Mouse (Mus musculus) CH12.LX (cell line): ENCODE data around the gene Bcl2a1c. TPM values are rescaled to one million over a fixed set of nuclear protein-coding genes. Genes with fewer than 3 reads are reported as not detected.

ENCODE experiments used
- DNase-seq: peaks from one replicate; pipeline ENCODE4 v3.0.0-alpha.2; 2013; ENCODE audit errors: extremely low read depth
- H3K27ac ChIP-seq: 2 replicates; pipeline ENCODE4 v1.5.1; 2012; ENCODE audit warnings: low read depth, mild to moderate bottlenecking, control low read depth, moderate library complexity; ENCODE audit not compliant: insufficient read depth
- H3K27me3 ChIP-seq: replicated peaks from 2 replicates; pipeline ENCODE3; 2012; ENCODE audit warnings: inconsistent platforms
- H3K36me3 ChIP-seq, 2 experiments: replicated peaks in 1 of 2; 2 replicates each; pipeline versions ENCODE3 to v1.6.1; 2012; ENCODE audit warnings: inconsistent platforms in 1 of 2, low read length in 1 of 2, mild to moderate bottlenecking in 1 of 2, mixed read lengths in 1 of 2, moderate library complexity in 1 of 2; ENCODE audit not compliant: control insufficient read depth in 1 of 2, insufficient read depth in 1 of 2
- H3K4me1 ChIP-seq, 2 experiments: 2 replicates each; pipeline ENCODE4 v1.6.1; 2012; ENCODE audit warnings: inconsistent platforms in 1 of 2, moderate library complexity in 1 of 2; ENCODE audit not compliant: insufficient read depth in 2 of 2, control insufficient read depth in 1 of 2
- H3K4me2 ChIP-seq: 2 replicates; pipeline ENCODE4 v1.6.1; 2012; ENCODE audit warnings: low read depth, mild to moderate bottlenecking, control low read depth; ENCODE audit not compliant: poor library complexity, insufficient read depth, severe bottlenecking
- H3K4me3 ChIP-seq, 3 experiments: fragments of 150-350 bp in 1 of 3; sonication (generic) in 1 of 3; replicated peaks in 1 of 3; 2 replicates each; pipeline versions ENCODE3 to v1.5.1; 2011 to 2012; ENCODE audit warnings: low read depth in 2 of 3, low read length in 2 of 3, mild to moderate bottlenecking in 2 of 3, moderate library complexity in 2 of 3, control low read depth in 1 of 3, improper control_type of control experiment in 1 of 3, inconsistent platforms in 1 of 3, mixed read lengths in 1 of 3; ENCODE audit not compliant: poor library complexity in 1 of 3
- H3K79me2 ChIP-seq: replicated peaks from 2 replicates; pipeline ENCODE4 v1.6.1; 2012; ENCODE audit warnings: mild to moderate bottlenecking, moderate library complexity; ENCODE audit not compliant: control insufficient read depth, poor library complexity, insufficient read depth, severe bottlenecking; ENCODE audit errors: extremely low read depth
- H3K9ac ChIP-seq: 2 replicates; pipeline ENCODE4 v1.6.1; 2012; ENCODE audit warnings: low read depth, mild to moderate bottlenecking, control low read depth, moderate library complexity; ENCODE audit not compliant: insufficient read depth
- H3K9me3 ChIP-seq: replicated peaks from 2 replicates; pipeline ENCODE3; 2012; ENCODE audit warnings: low read length, inconsistent platforms, mixed read lengths
- BHLHE40 ChIP-seq: IDR thresholded peaks from 2 replicates; pipeline ENCODE4 v1.6.1; 2011; ENCODE audit warnings: mild to moderate bottlenecking, low read depth, low read length, improper control_type of control experiment
- CHD1 ChIP-seq: IDR thresholded peaks from 2 replicates; pipeline ENCODE4 v1.6.1; 2012; ENCODE audit warnings: low read depth, low read length, improper control_type of control experiment, inconsistent platforms
- CHD2 ChIP-seq: IDR thresholded peaks from 2 replicates; pipeline ENCODE4 v1.6.1; 2011; ENCODE audit warnings: low read length, improper control_type of control experiment
- EP300 ChIP-seq: IDR thresholded peaks from 2 replicates; pipeline ENCODE4 v1.6.1; 2011; ENCODE audit warnings: low read length, improper control_type of control experiment
- ETS1 ChIP-seq: conservative IDR thresholded peaks from 2 replicates; pipeline ENCODE4 v1.6.1; 2012; ENCODE audit warnings: low read depth, mild to moderate bottlenecking, inconsistent platforms, low read length, improper control_type of control experiment, moderate library complexity
- GABPA ChIP-seq: IDR thresholded peaks from 2 replicates; pipeline ENCODE4 v1.6.1; 2012; ENCODE audit warnings: low read depth, low read length, improper control_type of control experiment, inconsistent platforms; ENCODE audit not compliant: insufficient replicate concordance
- JUND ChIP-seq: conservative IDR thresholded peaks from 2 replicates; pipeline ENCODE4 v1.6.1; 2011; ENCODE audit warnings: low read depth, low read length, improper control_type of control experiment
- MAX ChIP-seq: IDR thresholded peaks from 2 replicates; pipeline ENCODE4 v1.6.1; 2011; ENCODE audit warnings: low read length, improper control_type of control experiment
- MAZ ChIP-seq: IDR thresholded peaks from 2 replicates; pipeline ENCODE4 v1.6.1; 2012; ENCODE audit warnings: low read depth, mild to moderate bottlenecking, inconsistent platforms, low read length, improper control_type of control experiment, moderate library complexity
- MXI1 ChIP-seq: IDR thresholded peaks from 2 replicates; pipeline ENCODE4 v1.6.1; 2011; ENCODE audit warnings: mild to moderate bottlenecking, low read depth, low read length, improper control_type of control experiment
- NRF1 ChIP-seq: IDR thresholded peaks from 2 replicates; pipeline ENCODE4 v1.6.1; 2014; ENCODE audit warnings: low read depth, mild to moderate bottlenecking, inconsistent platforms, low read length, improper control_type of control experiment, moderate library complexity
- RAD21 ChIP-seq: IDR thresholded peaks from 2 replicates; pipeline ENCODE4 v1.6.1; 2011; ENCODE audit warnings: low read depth, mild to moderate bottlenecking, low read length, improper control_type of control experiment, moderate library complexity
- RCOR1 ChIP-seq: conservative IDR thresholded peaks from 2 replicates; pipeline ENCODE4 v1.6.1; 2012; ENCODE audit warnings: low read depth, mild to moderate bottlenecking, inconsistent platforms, low read length, improper control_type of control experiment
- TCF12 ChIP-seq: IDR thresholded peaks from 2 replicates; pipeline ENCODE4 v1.6.1; 2014; ENCODE audit warnings: low read depth, mild to moderate bottlenecking, inconsistent platforms, low read length, improper control_type of control experiment
- UBTF ChIP-seq: IDR thresholded peaks from 2 replicates; pipeline ENCODE4 v1.6.1; 2012; ENCODE audit warnings: low read depth, mild to moderate bottlenecking, inconsistent platforms, low read length, improper control_type of control experiment, moderate library complexity
- USF2 ChIP-seq: conservative IDR thresholded peaks from 2 replicates; pipeline ENCODE4 v1.6.1; 2011; ENCODE audit warnings: low read depth, low read length, improper control_type of control experiment
- ZMIZ1 ChIP-seq: IDR thresholded peaks from 2 replicates; pipeline ENCODE4 v1.6.1; 2012; ENCODE audit warnings: low read depth, mild to moderate bottlenecking, inconsistent platforms, low read length, improper control_type of control experiment
- ZNF384 ChIP-seq: IDR thresholded peaks from 2 replicates; pipeline ENCODE4 v1.6.1; 2012; ENCODE audit warnings: low read depth, low read length, improper control_type of control experiment, inconsistent platforms
- dilution Hi-C: fragments of 300-500 bp; cut with MboI; formaldehyde crosslinking; loops from 2 replicates; pipeline ENCODE4 v1.14.3; 2020; ENCODE audit warnings: low sequenced_read_pairs; ENCODE audit not compliant: extremely low pct_unique_long_range_greater_than_20kb, extremely low pct_ligation_motif_present
- in situ Hi-C: fragments of 300-500 bp; cut with MboI; formaldehyde crosslinking; loops from 3 replicates; pipeline ENCODE4 v1.14.3; 2019; ENCODE audit warnings: low sequenced_read_pairs, low pct_ligation_motif_present, low pct_unique_long_range_greater_than_20kb, mixed read lengths
- polyA plus RNA-seq: library from polyadenylated mRNA; unstranded; fragments of >175 nt; gene quantifications from 2 replicates; pipeline ENCODE4 v1.2.1, GENCODE M21; 2012; ENCODE audit warnings: low read depth; ENCODE audit not compliant: insufficient read length
- total RNA-seq, 2 experiments: library from RNA; depleted of rRNA; stranded (reverse); fragments of 300-350 nt in 1 of 2; fragments of >200 nt in 1 of 2; gene quantifications; 2 replicates each; pipeline ENCODE4 v1.2.3; 2012 to 2014

Gene Bcl2a1c
- total and polyA plus RNA-seq, 3 experiments: 1.4 to 8.2 TPM; not detected in 1

- Histone ChIP-seq H3K36me3 (peaks cover 60 to 86% of the 10 kb centered on the region in 2 experiments), H3K27ac (no peak overlapping the region), H3K4me2 (no peak overlapping the region), H3K79me2 (no peaks in the 10 kb centered on the region), H3K9ac (no peak overlapping the region), H3K4me1 (no peaks in the 10 kb centered on the region), H3K4me3 (no peak overlapping the region), H3K9me3 (no peaks in the 10 kb centered on the region), H3K27me3 (no peaks in the 10 kb centered on the region)
- no peak for TF ChIP-seq RAD21
- TF ChIP-seq BHLHE40: no peak
- no peak for TF ChIP-seq UBTF
- TF ChIP-seq CHD2: no peak
- no peak for TF ChIP-seq JUND
- TF ChIP-seq ZMIZ1: no peak
- TF ChIP-seq TCF12: no peak
- TF ChIP-seq GABPA: no peak
- no peak for TF ChIP-seq NRF1
- no peak for TF ChIP-seq RCOR1
- no peak for TF ChIP-seq EP300
- no peak for TF ChIP-seq MAZ
- TF ChIP-seq ETS1: no peak
- no peak for TF ChIP-seq USF2
- no peak for TF ChIP-seq MXI1
- TF ChIP-seq ZNF384: no peak
- no peak for TF ChIP-seq CHD1
- no peak for TF ChIP-seq MAX
- dilution Hi-C loops: no loop called here
- in situ Hi-C loops: loop anchor here (10.0 kb wide), 2 partner anchors 45 to 385 kb away; partner anchors contain the start of gene Bcl2a1c
- DNase-seq: no peak
These were observed 49.9 kb downstream of the Bcl2a1c start for GRCm38 (mm10) chr9:114379871-114380270.

Other genes starting within 250 kb of the Bcl2a1c start
- 13.8 and 17.8 TPM in 2 replicates for gene Crtap, start 60.5 kb downstream of the Bcl2a1c start, total RNA-seq (2012; rRNA removed)
- gene Crtap, start 60.5 kb downstream of the Bcl2a1c start, total RNA-seq (2014; rRNA removed): 19.2 and 20.6 TPM in 2 replicates
- 25.2 and 27.7 TPM in 2 replicates for gene Crtap, start 60.5 kb downstream of the Bcl2a1c start, polyA plus RNA-seq
- 33.9 and 40.7 TPM in 2 replicates for gene Glb1, start 70.9 kb downstream of the Bcl2a1c start, total RNA-seq (2012; rRNA removed)
- 22.4 and 25.7 TPM in 2 replicates for gene Glb1, start 70.9 kb downstream of the Bcl2a1c start, total RNA-seq (2014; rRNA removed)
- gene Glb1, start 70.9 kb downstream of the Bcl2a1c start, polyA plus RNA-seq: 32.4 and 35.4 TPM in 2 replicates
- gene Tmppe, start 71.0 kb downstream of the Bcl2a1c start, total RNA-seq (2012; rRNA removed): 8.2 and 10.4 TPM in 2 replicates
- 2.4 and 3.2 TPM in 2 replicates for gene Tmppe, start 71.0 kb downstream of the Bcl2a1c start, total RNA-seq (2014; rRNA removed)
- 5.7 and 7.3 TPM in 2 replicates for gene Tmppe, start 71.0 kb downstream of the Bcl2a1c start, polyA plus RNA-seq
- gene Ccr4, start 174.8 kb downstream of the Bcl2a1c start, total RNA-seq (2012; rRNA removed): 0.08 TPM in 2 replicates
- 0.36 and 0.55 TPM in 2 replicates for gene Ccr4, start 174.8 kb downstream of the Bcl2a1c start, total RNA-seq (2014; rRNA removed)
- 0.65 and 0.74 TPM in 2 replicates for gene Ccr4, start 174.8 kb downstream of the Bcl2a1c start, polyA plus RNA-seq
- not detected in 2 replicates for gene C130032M10Rik, start 185.6 kb downstream of the Bcl2a1c start, total RNA-seq (2012; rRNA removed)
- gene C130032M10Rik, start 185.6 kb downstream of the Bcl2a1c start, total RNA-seq (2014; rRNA removed): not detected in 2 replicates
- not detected in 2 replicates for gene C130032M10Rik, start 185.6 kb downstream of the Bcl2a1c start, polyA plus RNA-seq
- gene Trim71, start 234.2 kb downstream of the Bcl2a1c start, total RNA-seq (2012; rRNA removed): under 0.01 and 0.04 TPM in 2 replicates
- not detected in 2 replicates for gene Trim71, start 234.2 kb downstream of the Bcl2a1c start, total RNA-seq (2014; rRNA removed)
- gene Trim71, start 234.2 kb downstream of the Bcl2a1c start, polyA plus RNA-seq: 0.03 TPM in 1 of 2 replicates, not detected in the other